ENCODE assay signal across 40 mouse cellular contexts in the genomic region with DNA sequence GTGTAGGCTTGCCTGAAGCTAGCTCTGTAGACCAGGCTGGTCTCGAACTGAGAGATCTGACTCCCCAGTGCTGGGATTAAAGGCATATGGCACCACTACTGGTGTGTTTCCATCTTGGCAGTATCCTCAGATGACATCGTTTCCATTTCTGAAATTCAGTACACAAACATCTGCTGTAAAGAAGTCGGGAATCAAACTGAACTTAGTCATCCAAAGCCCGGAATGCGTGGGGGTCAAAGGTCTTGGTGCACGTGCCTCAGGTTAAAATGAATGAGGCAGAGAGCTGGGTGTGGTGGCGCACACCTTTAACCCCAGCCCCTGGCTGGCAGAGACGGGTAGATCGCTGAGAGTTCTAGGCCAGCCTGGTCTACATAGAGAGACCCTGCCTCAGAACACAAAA. TPM values are rescaled to one million over a fixed set of nuclear protein-coding genes. Genes with fewer than 3 reads are reported as not detected.
DNase-seq lines count a peak whose midpoint lies in the region; ATAC-seq and TF ChIP-seq lines count a peak whose summit lies in the region.
"Had no signal": no experiment of that assay in that cellular context is flagged by ENCODE, and none has a peak within 500 bp of the region (broad histone marks: within the 10 kb centered on the region; RNA-seq: fewer than 3 reads in every experiment).

No protein-coding gene starts in this region.

- TF ChIP-seq POLR2A in kidney, adult 2 months (IDR thresholded peaks at IDR 0.05; ENCODE audit: low read depth, low read length), result no peak

- H3K9ac ChIP-seq in kidney, embryonic 15.5 days, result no peak overlapping the region
- H3K9ac ChIP-seq in intestine, postnatal 0 days (ENCODE audit: low read depth, low read length), result no peak overlapping the region
- H3K9ac ChIP-seq in midbrain, embryonic 13.5 days (replicated peaks), result no peak overlapping the region
- no peak overlapping the region for H3K9ac ChIP-seq in midbrain, postnatal 0 days (replicated peaks; ENCODE audit: low read length, poor library complexity, severe bottlenecking)
- H3K9ac ChIP-seq: embryonic facial prominence, embryonic 13.5 days; forebrain, embryonic 15.5 days; liver, embryonic 14.5 days; midbrain, embryonic 15.5 days had no signal

- peak; percentile 52 for DNase-seq in kidney, adult 2 months
- DNase-seq in kidney, postnatal 25 days, result peak; percentile 50 to 63
- no peak for DNase-seq in right cerebral cortex, postnatal 4 days
- no peak for DNase-seq in midbrain, postnatal 0 days (ENCODE audit: low spot score)
- DNase-seq: adrenal gland, postnatal 25 days; cerebellum, adult 11-12 months; cerebellum, adult 9-11 months; gastrocnemius, adult 2 months; gastrocnemius, postnatal 36 days; heart, adult 18-20 months; heart, postnatal 36 days; layer of hippocampus, postnatal 36 days; left cerebral cortex, postnatal 4 days; lung, adult 2 months; lung, postnatal 10 days; right cerebral cortex, adult 18-20 months; thymus, postnatal 14 days had no signal

- H3K27me3 ChIP-seq in kidney, adult 2 months (replicated peaks; ENCODE audit: control insufficient read depth, insufficient read depth, low read length), result no peaks in the 10 kb centered on the region
- no peaks in the 10 kb centered on the region for H3K27me3 ChIP-seq in kidney, embryonic 15.5 days
- H3K27me3 ChIP-seq in intestine, postnatal 0 days (replicated peaks; ENCODE audit: control insufficient read depth, insufficient read depth, low read length), result no peaks in the 10 kb centered on the region
- no peaks in the 10 kb centered on the region for H3K27me3 ChIP-seq in midbrain, embryonic 13.5 days
- no peaks in the 10 kb centered on the region for H3K27me3 ChIP-seq in midbrain, postnatal 0 days (ENCODE audit: insufficient read depth, low read length)
- H3K27me3 ChIP-seq: embryonic facial prominence, embryonic 13.5 days; forebrain, embryonic 15.5 days; hindbrain, embryonic 12.5 days; midbrain, embryonic 15.5 days had no signal

- H3K9me3 ChIP-seq in kidney, embryonic 15.5 days (replicated peaks), result no peaks in the 10 kb centered on the region; the same call in 1 of the 2 replicates
- no peaks in the 10 kb centered on the region for H3K9me3 ChIP-seq in intestine, postnatal 0 days (ENCODE audit: control insufficient read depth)
- H3K9me3 ChIP-seq in midbrain, embryonic 13.5 days, result no peaks in the 10 kb centered on the region
- H3K9me3 ChIP-seq in midbrain, postnatal 0 days (ENCODE audit: low read length), result no peaks in the 10 kb centered on the region
- H3K9me3 ChIP-seq: embryonic facial prominence, embryonic 13.5 days; forebrain, embryonic 15.5 days; hindbrain, embryonic 12.5 days; midbrain, embryonic 15.5 days had no signal

- H3K4me2 ChIP-seq in kidney, embryonic 15.5 days, result no peak overlapping the region
- H3K4me2 ChIP-seq in intestine, postnatal 0 days (replicated peaks; ENCODE audit: low read depth), result no peak overlapping the region
- no peak overlapping the region for H3K4me2 ChIP-seq in midbrain, embryonic 13.5 days (replicated peaks)
- no peak overlapping the region for H3K4me2 ChIP-seq in midbrain, postnatal 0 days (ENCODE audit: low read depth, low read length, poor library complexity, severe bottlenecking)
- H3K4me2 ChIP-seq: embryonic facial prominence, embryonic 13.5 days; forebrain, embryonic 15.5 days; heart, embryonic 11.5 days; hindbrain, embryonic 12.5 days; midbrain, embryonic 15.5 days had no signal

- H3K4me3 ChIP-seq in kidney, adult 2 months (ENCODE audit: insufficient read depth, low read depth, low read length), result no peak overlapping the region
- no peak overlapping the region for H3K4me3 ChIP-seq in kidney, embryonic 15.5 days (replicated peaks)
- H3K4me3 ChIP-seq in intestine, postnatal 0 days (ENCODE audit: low read depth, low read length), result no peak overlapping the region
- no peak overlapping the region for H3K4me3 ChIP-seq in midbrain, embryonic 13.5 days (replicated peaks)
- H3K4me3 ChIP-seq in midbrain, postnatal 0 days (ENCODE audit: low read depth, low read length), result no peak overlapping the region
- H3K4me3 ChIP-seq: embryonic facial prominence, embryonic 13.5 days; forebrain, embryonic 10.5 days; forebrain, embryonic 15.5 days; gastrocnemius, adult 2 months; hindbrain, embryonic 12.5 days; midbrain, embryonic 15.5 days had no signal

- H3K4me1 ChIP-seq in kidney, adult 2 months (ENCODE audit: control insufficient read depth, insufficient read depth, low read length), result peaks cover 3% of the 10 kb centered on the region; the same call in 1 of the 2 replicates
- peaks cover 19% of the 10 kb centered on the region for H3K4me1 ChIP-seq in kidney, embryonic 15.5 days
- no peaks in the 10 kb centered on the region for H3K4me1 ChIP-seq in intestine, postnatal 0 days (replicated peaks; ENCODE audit: control insufficient read depth, insufficient read depth, low read length)
- H3K4me1 ChIP-seq in midbrain, embryonic 13.5 days (replicated peaks), result peaks cover 7% of the 10 kb centered on the region
- no peaks in the 10 kb centered on the region for H3K4me1 ChIP-seq in midbrain, postnatal 0 days (ENCODE audit: insufficient read depth, low read length)
- H3K4me1 ChIP-seq: midbrain, embryonic 15.5 days had no signal

- no peak overlapping the region for H3K27ac ChIP-seq in kidney, adult 2 months (ENCODE audit: insufficient read depth, low read depth, low read length)
- H3K27ac ChIP-seq in kidney, embryonic 15.5 days, result no peak overlapping the region
- peak overlapping the region; percentile 60 for H3K27ac ChIP-seq in intestine, postnatal 0 days (ENCODE audit: low read depth, low read length)
- no peak overlapping the region for H3K27ac ChIP-seq in midbrain, embryonic 13.5 days
- H3K27ac ChIP-seq in midbrain, postnatal 0 days (ENCODE audit: low read depth, low read length), result no peak overlapping the region
- H3K27ac ChIP-seq: embryonic facial prominence, embryonic 13.5 days; forebrain, embryonic 10.5 days; forebrain, embryonic 15.5 days; gastrocnemius, adult 2 months; hindbrain, embryonic 12.5 days; hindbrain, postnatal 0 days; liver, embryonic 14.5 days; macrophage; midbrain, embryonic 15.5 days had no signal

- no peak for TF ChIP-seq CTCF in kidney, adult 2 months (conservative IDR thresholded peaks at IDR 0.05; ENCODE audit: insufficient read depth, insufficient read length, low read depth, low read length)
- TF ChIP-seq CTCF in intestine, postnatal 0 days (IDR thresholded peaks at IDR 0.05; ENCODE audit: low read depth), result no peak
- TF ChIP-seq CTCF in midbrain, postnatal 0 days (IDR thresholded peaks at IDR 0.05), result no peak

- 33% methylated on average over 9 of the region's 9 CpGs for WGBS in kidney, adult 2 months
- WGBS in kidney, embryonic 15.5 days, result 60% methylated on average over 9 of the region's 9 CpGs
- 31% methylated on average over 9 of the region's 9 CpGs for WGBS in intestine, postnatal 0 days
- 83% methylated on average over 9 of the region's 9 CpGs for WGBS in midbrain, embryonic 13.5 days
- WGBS in midbrain, postnatal 0 days, result 80% methylated on average over 9 of the region's 9 CpGs

- H3K36me3 ChIP-seq in kidney, adult 2 months (ENCODE audit: control insufficient read depth, insufficient read depth, low read length), result no peaks in the 10 kb centered on the region
- H3K36me3 ChIP-seq in kidney, embryonic 15.5 days, result no peaks in the 10 kb centered on the region
- H3K36me3 ChIP-seq in intestine, postnatal 0 days (ENCODE audit: control insufficient read depth, insufficient read depth), result no peaks in the 10 kb centered on the region
- H3K36me3 ChIP-seq in midbrain, embryonic 13.5 days, result no peaks in the 10 kb centered on the region
- no peaks in the 10 kb centered on the region for H3K36me3 ChIP-seq in midbrain, postnatal 0 days (ENCODE audit: insufficient read depth, low read length)
- H3K36me3 ChIP-seq: embryonic facial prominence, embryonic 13.5 days; forebrain, embryonic 10.5 days; forebrain, embryonic 15.5 days; hindbrain, embryonic 12.5 days; midbrain, embryonic 15.5 days had no signal

- no peak for ATAC-seq in kidney, embryonic 15.5 days (replicated peaks; ENCODE audit: low FRiP score)
- ATAC-seq in intestine, postnatal 0 days, result peak; percentile 44; the same call in 1 of the 2 replicates
- no peak for ATAC-seq in midbrain, embryonic 13.5 days
- ATAC-seq in midbrain, postnatal 0 days (ENCODE audit: low FRiP score), result no peak
- ATAC-seq: CD4-positive, CD25-positive, alpha-beta regulatory T cell, adult 4 months; forebrain, embryonic 15.5 days; midbrain, embryonic 15.5 days had no signal

RNA-seq across cellular contexts. Expression of a gene that starts 24.5 kb away (rescaled TPM):
- 0.15 and 0.28 TPM in 2 replicates for polyA plus RNA-seq in kidney, adult 2 months (2012; rRNA removed)
- polyA plus RNA-seq in kidney, embryonic 15.5 days (2015; fragmentation: Nextera tagmentation; extraction: Ambion mirVana), result not detected in 2 replicates
- polyA plus RNA-seq in intestine, postnatal 0 days (2015; fragmentation: Nextera tagmentation; extraction: Ambion mirVana), result 0.17 and 0.22 TPM in 2 replicates
- not detected in 2 replicates for polyA plus RNA-seq in midbrain, embryonic 13.5 days (2015; fragmentation: Nextera tagmentation; extraction: Ambion mirVana)
- not detected in 2 replicates for total RNA-seq in midbrain, postnatal 0 days (2014; rRNA removed)
- not detected in 2 replicates for polyA plus RNA-seq in midbrain, postnatal 0 days (2015; fragmentation: Nextera tagmentation; extraction: Ambion mirVana)
- total RNA-seq: adrenal gland, adult 18-20 months; adrenal gland, postnatal 25 days; gastrocnemius, adult 2 months; gastrocnemius, postnatal 36 days; heart, adult 18-20 months; heart, postnatal 36 days; hindbrain, postnatal 0 days; layer of hippocampus, adult 8-10 months; layer of hippocampus, postnatal 36 days; left cerebral cortex, postnatal 4 days; megakaryocyte-erythroid progenitor cell, adult 5-6 weeks; neutrophil, adult 5-6 weeks had no signal
- polyA plus RNA-seq: CD4-positive, CD25-positive, alpha-beta regulatory T cell, adult 4 months; embryonic facial prominence, embryonic 13.5 days; forebrain, embryonic 15.5 days; heart, embryonic 11.5 days; heart, embryonic 16.5 days; hindbrain, embryonic 12.5 days; hindbrain, postnatal 0 days; kidney, postnatal 0 days; limb, embryonic 14.5 days; liver, embryonic 14.5 days; lung, adult 2 months; macrophage; midbrain, embryonic 15.5 days; neural tube, embryonic 11.5 days; stomach, embryonic 14.5 days; urinary bladder, adult 2 months had no signal

RNA-seq across cellular contexts. Expression of a gene that starts 29.1 kb away (rescaled TPM):
- 0.19 and 0.35 TPM in 2 replicates for polyA plus RNA-seq in kidney, adult 2 months (2012; rRNA removed)
- polyA plus RNA-seq in kidney, embryonic 15.5 days (2015; fragmentation: Nextera tagmentation; extraction: Ambion mirVana), result 1.4 and 2.5 TPM in 2 replicates
- 16.6 and 16.7 TPM in 2 replicates for polyA plus RNA-seq in intestine, postnatal 0 days (2015; fragmentation: Nextera tagmentation; extraction: Ambion mirVana)
- polyA plus RNA-seq in midbrain, embryonic 13.5 days (2015; fragmentation: Nextera tagmentation; extraction: Ambion mirVana), result 1.0 and 1.3 TPM in 2 replicates
- total RNA-seq in midbrain, postnatal 0 days (2014; rRNA removed), result 0.14 TPM in 1 of 2 replicates, not detected in the other
- polyA plus RNA-seq in midbrain, postnatal 0 days (2015; fragmentation: Nextera tagmentation; extraction: Ambion mirVana), result 0.16 and 0.25 TPM in 2 replicates
- polyA plus RNA-seq: CD4-positive, CD25-positive, alpha-beta regulatory T cell, adult 4 months; macrophage had no signal

RNA-seq across cellular contexts. Expression of a gene that starts 32.4 kb away (rescaled TPM):
- polyA plus RNA-seq in kidney, adult 2 months (2012; rRNA removed), result 57.2 and 68.3 TPM in 2 replicates
- polyA plus RNA-seq in kidney, embryonic 15.5 days (2015; fragmentation: Nextera tagmentation; extraction: Ambion mirVana), result 28.1 and 33.7 TPM in 2 replicates
- 55.1 and 55.9 TPM in 2 replicates for polyA plus RNA-seq in intestine, postnatal 0 days (2015; fragmentation: Nextera tagmentation; extraction: Ambion mirVana)
- polyA plus RNA-seq in midbrain, embryonic 13.5 days (2015; fragmentation: Nextera tagmentation; extraction: Ambion mirVana), result 24.3 and 27.1 TPM in 2 replicates
- total RNA-seq in midbrain, postnatal 0 days (2014; rRNA removed), result 22.4 and 23.5 TPM in 2 replicates
- polyA plus RNA-seq in midbrain, postnatal 0 days (2015; fragmentation: Nextera tagmentation; extraction: Ambion mirVana), result 15.8 and 18.1 TPM in 2 replicates

RNA-seq across cellular contexts. Expression of a gene that starts 33.4 kb away (rescaled TPM):
- polyA plus RNA-seq in kidney, adult 2 months (2012; rRNA removed), result 5.7 and 7.3 TPM in 2 replicates
- 2.5 and 3.1 TPM in 2 replicates for polyA plus RNA-seq in kidney, embryonic 15.5 days (2015; fragmentation: Nextera tagmentation; extraction: Ambion mirVana)
- 0.08 and 0.29 TPM in 2 replicates for polyA plus RNA-seq in intestine, postnatal 0 days (2015; fragmentation: Nextera tagmentation; extraction: Ambion mirVana)
- polyA plus RNA-seq in midbrain, embryonic 13.5 days (2015; fragmentation: Nextera tagmentation; extraction: Ambion mirVana), result 22.8 and 24.0 TPM in 2 replicates
- total RNA-seq in midbrain, postnatal 0 days (2014; rRNA removed), result 170 and 172 TPM in 2 replicates
- polyA plus RNA-seq in midbrain, postnatal 0 days (2015; fragmentation: Nextera tagmentation; extraction: Ambion mirVana), result 13.7 and 19.1 TPM in 2 replicates
- total RNA-seq: gastrocnemius, postnatal 36 days; heart, adult 18-20 months; megakaryocyte-erythroid progenitor cell, adult 5-6 weeks; neutrophil, adult 5-6 weeks had no signal
- polyA plus RNA-seq: CD4-positive, CD25-positive, alpha-beta regulatory T cell, adult 4 months had no signal

RNA-seq across cellular contexts. Expression of a gene that starts 34.3 kb away (rescaled TPM):
- 4.2 and 6.1 TPM in 2 replicates for polyA plus RNA-seq in kidney, adult 2 months (2012; rRNA removed)
- 2.8 and 3.2 TPM in 2 replicates for polyA plus RNA-seq in kidney, embryonic 15.5 days (2015; fragmentation: Nextera tagmentation; extraction: Ambion mirVana)
- polyA plus RNA-seq in intestine, postnatal 0 days (2015; fragmentation: Nextera tagmentation; extraction: Ambion mirVana), result 36.7 and 37.1 TPM in 2 replicates
- polyA plus RNA-seq in midbrain, embryonic 13.5 days (2015; fragmentation: Nextera tagmentation; extraction: Ambion mirVana), result 5.5 and 5.6 TPM in 2 replicates
- total RNA-seq in midbrain, postnatal 0 days (2014; rRNA removed), result 5.0 and 5.1 TPM in 2 replicates
- 5.6 and 6.1 TPM in 2 replicates for polyA plus RNA-seq in midbrain, postnatal 0 days (2015; fragmentation: Nextera tagmentation; extraction: Ambion mirVana)
- total RNA-seq: gastrocnemius, adult 2 months; gastrocnemius, postnatal 36 days; heart, adult 18-20 months; heart, postnatal 36 days; megakaryocyte-erythroid progenitor cell, adult 5-6 weeks; neutrophil, adult 5-6 weeks had no signal

Comparison
In these comparisons a context has a peak if more than half of its experiments do, and no peak if none do; other contexts are left out.
1. DNase-seq: peak in kidney, adult 2 months (single experiment) and kidney, postnatal 25 days (2 of 2); none in right cerebral cortex, postnatal 4 days (single experiment) and midbrain, postnatal 0 days (single experiment).